In genomic region chr7:30321539-30322284, GRCm38 (mm10) we compare ENCODE assay signal across 8 mouse cellular contexts. TPM values are rescaled to one million over a fixed set of nuclear protein-coding genes. Genes with fewer than 3 reads are reported as not detected.
DNase-seq lines count a peak whose midpoint lies in the region; ATAC-seq and TF ChIP-seq lines count a peak whose summit lies in the region.

Gene E130208F15Rik (plus strand): TSS chr7:30321740.

- WGBS in forebrain, embryonic 13.5 days: under 1% methylated on average over 63 of the region's 63 CpGs
- WGBS in lung, embryonic 15.5 days: under 1% methylated on average over 63 of the region's 63 CpGs
- under 1% methylated on average over 63 of the region's 63 CpGs for WGBS in olfactory bulb, adult 2 months

- DNase-seq in G1E (ENCODE audit: low spot score): peak; percentile 80
- peak; percentile 86 for DNase-seq in c-Kit-positive CD71-positive TER-119-negative erythroid progenitor cells, embryonic 14.5 days (ENCODE audit: low read depth)
- DNase-seq in heart, postnatal 14 days: peak; percentile 66 to 69
- DNase-seq in layer of hippocampus, adult 18-20 months (ENCODE audit: low spot score in 2 of 2): peak; percentile 50 to 76
- DNase-seq in thymus, postnatal 10 days (ENCODE audit: low spot score in 2 of 2): peak; percentile 64 to 71

- peak within 1 kb of the TSS; percentile 73 for H3K27ac ChIP-seq in forebrain, embryonic 13.5 days
- peak within 1 kb of the TSS; percentile 90 for H3K27ac ChIP-seq in lung, embryonic 15.5 days
- peak within 1 kb of the TSS; percentile 77 for H3K27ac ChIP-seq in olfactory bulb, adult 2 months (ENCODE audit: insufficient read depth, low read depth, low read length)

- peak within 1 kb of the TSS; percentile 86 for H3K4me2 ChIP-seq in forebrain, embryonic 13.5 days
- H3K4me2 ChIP-seq in lung, embryonic 15.5 days: peak within 1 kb of the TSS; percentile 78

- no peak for TF ChIP-seq CTCF in G1E (IDR thresholded peaks at IDR 0.05; ENCODE audit: low read depth, low read length)
- no peak for TF ChIP-seq CTCF in olfactory bulb, adult 2 months (IDR thresholded peaks at IDR 0.05; ENCODE audit: insufficient read depth, low read depth, low read length)

- peak within 1 kb of the TSS; percentile 89 for H3K4me3 ChIP-seq in G1E (ENCODE audit: low read depth, low read length)
- peak within 1 kb of the TSS; percentile 83 for H3K4me3 ChIP-seq in forebrain, embryonic 13.5 days
- peak within 1 kb of the TSS; percentile 85 for H3K4me3 ChIP-seq in lung, embryonic 15.5 days
- peak within 1 kb of the TSS; percentile 94 for H3K4me3 ChIP-seq in olfactory bulb, adult 2 months (ENCODE audit: insufficient read depth, low read depth, low read length)

- no peaks in the 10 kb centered on the region for H3K27me3 ChIP-seq in G1E (ENCODE audit: insufficient read depth, low read length)
- H3K27me3 ChIP-seq in forebrain, embryonic 13.5 days: no peaks in the 10 kb centered on the region
- no peaks in the 10 kb centered on the region for H3K27me3 ChIP-seq in lung, embryonic 15.5 days

- peak within 1 kb of the TSS; percentile 92 for H3K9ac ChIP-seq in forebrain, embryonic 13.5 days
- peak within 1 kb of the TSS; percentile 85 for H3K9ac ChIP-seq in lung, embryonic 15.5 days

- peak; percentile 78 for ATAC-seq in G1E (ENCODE audit: extremely low read depth, insufficient number of reproducible peaks, low FRiP score, poor library complexity, severe bottlenecking)
- peak; percentile 69 for ATAC-seq in forebrain, embryonic 13.5 days
- peak; percentile 72; the same call in 1 of the 2 replicates for ATAC-seq in lung, embryonic 15.5 days (ENCODE audit: borderline replicate concordance, extremely low read depth, low FRiP score, low TSS enrichment)

- intact Hi-C loops in heart, postnatal 14 days (cut with DNase I): no loop called here

- peaks cover 35% of the 10 kb centered on the region for H3K4me1 ChIP-seq in G1E (ENCODE audit: insufficient read depth, low read depth, low read length)
- H3K4me1 ChIP-seq in forebrain, embryonic 13.5 days: peaks cover 19% of the 10 kb centered on the region
- peaks cover 14% of the 10 kb centered on the region for H3K4me1 ChIP-seq in lung, embryonic 15.5 days
- H3K4me1 ChIP-seq in olfactory bulb, adult 2 months (ENCODE audit: control insufficient read depth, insufficient read depth, low read length): peaks cover 4% of the 10 kb centered on the region; the same call in 1 of the 2 replicates

- 0 out of 2 replicates have a peak, but pooled peaks cover 3% of the 10 kb centered on the region for H3K9me3 ChIP-seq in G1E (replicated peaks)
- no peaks in the 10 kb centered on the region; the same call in 1 of the 2 replicates for H3K9me3 ChIP-seq in forebrain, embryonic 13.5 days (replicated peaks)
- no peaks in the 10 kb centered on the region for H3K9me3 ChIP-seq in lung, embryonic 15.5 days

- TF ChIP-seq POLR2A in olfactory bulb, adult 2 months (IDR thresholded peaks at IDR 0.05; ENCODE audit: insufficient read depth, low read depth, low read length): no peak

- H3K36me3 ChIP-seq in G1E (replicated peaks): peaks cover 11% of the 10 kb centered on the region
- no peaks in the 10 kb centered on the region for H3K36me3 ChIP-seq in forebrain, embryonic 13.5 days (ENCODE audit: poor library complexity, severe bottlenecking)
- no peaks in the 10 kb centered on the region for H3K36me3 ChIP-seq in lung, embryonic 15.5 days

RNA-seq across cellular contexts. Expression of gene E130208F15Rik, which starts in this region (rescaled TPM):
- 1.3 and 1.6 TPM in 2 replicates for total RNA-seq in G1E (2014; fragmentation: Nextera tagmentation)
- 2.3 and 2.4 TPM in 2 replicates for total RNA-seq in G1E (2017)
- 0.49 and 0.85 TPM in 2 replicates for polyA plus RNA-seq in G1E (2012)
- not detected in 2 replicates for polyA plus RNA-seq in forebrain, embryonic 13.5 days (2015; fragmentation: Nextera tagmentation; extraction: Ambion mirVana)
- total RNA-seq in heart, postnatal 14 days (2021): under 1 TPM; 0.85 to 0.88 TPM
- under 1 TPM; 0.30 to 0.43 TPM for total RNA-seq in layer of hippocampus, adult 18-20 months (2021)
- 1.9 TPM in 1 of 2 replicates, not detected in the other for polyA plus RNA-seq in lung, embryonic 15.5 days (2015; fragmentation: Nextera tagmentation; extraction: Ambion mirVana)
- polyA plus RNA-seq in olfactory bulb, adult 2 months (2012; ENCODE audit: insufficient read depth, insufficient read length, low replicate concordance, missing spikeins): not detected in 2 replicates

Comparison
In these comparisons a context has a peak if more than half of its experiments do, and no peak if none do; other contexts are left out.
1. Peak in every context shown above with its lines: DNase-seq, ATAC-seq, H3K4me3 ChIP-seq and H3K27ac ChIP-seq.
2. Peak in ATAC-seq, H3K4me3 ChIP-seq, H3K27ac ChIP-seq, H3K9ac ChIP-seq and H3K4me2 ChIP-seq in forebrain, embryonic 13.5 days; RNA of the gene not detected or under 1 TPM.
3. Peak in DNase-seq in heart, postnatal 14 days; RNA of the gene not detected or under 1 TPM.
4. Peak in DNase-seq in layer of hippocampus, adult 18-20 months; RNA of the gene not detected or under 1 TPM.